Mouse (Mus musculus): ENCODE results near the gene Ccdc59. TPM values are rescaled to one million over a fixed set of nuclear protein-coding genes. Genes with fewer than 3 reads are reported as not detected.

Ccdc59 gene
- total RNA-seq (2021), result 19.9 and 22.6 TPM in 2 replicates
- long read RNA-seq, full-length matches to known transcripts, result 28 of 31 reads
- long read RNA-seq, partial matches to known transcripts, result 2 of 31 reads
- long read RNA-seq, other reads (novel, unspliced or antisense), result 1 of 31 reads

- peak; percentile 96 for DNase-seq
Observed at GRCm38 (mm10) chr10:105840928-105841888, at the start of gene Ccdc59, which contains the start of gene Mettl25. Gene Ccdc59 (plus strand): TSS chr10:105841067. Gene Mettl25 (minus strand): TSS chr10:105841380.

GRCm38 (mm10) chr10:105793776-105794552, 46.9 kb upstream of the Ccdc59 start:
- DNase-seq, result no peak

GRCm38 (mm10) chr10:105797250-105797924, 43.5 kb upstream of the Ccdc59 start:
- no peak for DNase-seq

- no peak for DNase-seq
Observed at GRCm38 (mm10) chr10:105801147-105801546, 39.7 kb upstream of the Ccdc59 start.

GRCm38 (mm10) chr10:105802132-105802531, 38.7 kb upstream of the Ccdc59 start:
- no peak for DNase-seq

- no peak for DNase-seq
Observed at GRCm38 (mm10) chr10:105803461-105803860, 37.4 kb upstream of the Ccdc59 start.

GRCm38 (mm10) chr10:105806259-105807010, 34.4 kb upstream of the Ccdc59 start:
- no peak for DNase-seq

GRCm38 (mm10) chr10:105834627-105835228, 6.1 kb upstream of the Ccdc59 start:
- no peak for DNase-seq

- no peak for DNase-seq
Observed at GRCm38 (mm10) chr10:105842574-105842973, 1.7 kb downstream of the Ccdc59 start.

GRCm38 (mm10) chr10:105850286-105850685, 9.4 kb downstream of the Ccdc59 start:
- DNase-seq, result no peak

GRCm38 (mm10) chr10:105851136-105851535, 10.3 kb downstream of the Ccdc59 start:
- no peak for DNase-seq

GRCm38 (mm10) chr10:105867312-105867711, 26.4 kb downstream of the Ccdc59 start:
- no peak for DNase-seq

Other genes starting within 250 kb of the Ccdc59 start
- gene Mettl25, start 313 bp downstream of the Ccdc59 start, total RNA-seq (2021), result 9.4 and 10.3 TPM in 2 replicates

All from adrenal gland, postnatal 25 days (tissue).